Mouse (Mus musculus) liver, postnatal 0 days (tissue): ENCODE data around the gene Phf20. TPM values are rescaled to one million over a fixed set of nuclear protein-coding genes. Genes with fewer than 3 reads are reported as not detected.

Experiments
- ATAC-seq: fragments of 200-750 bp; cut with Nextera tagmentation; 2 replicates; pipeline ENCODE4 v1.8.0; 2017; ENCODE audit warnings: mild to moderate bottlenecking, moderate library complexity
- DNase-seq: peaks from one replicate; pipeline ENCODE4 v3.0.0-alpha.2; 2016
- H3K27ac ChIP-seq: fragments of 300-500 bp; sonication (generic); 2 replicates; pipeline ENCODE4 v1.5.1; 2014; ENCODE audit warnings: antibody characterized with exemption, moderate library complexity, mild to moderate bottlenecking, low read depth
- H3K27me3 ChIP-seq: fragments of 300-500 bp; sonication (generic); 2 replicates; pipeline ENCODE4 v1.6.1; 2014; ENCODE audit warnings: low read length, control low read depth, mixed read lengths; ENCODE audit not compliant: insufficient read depth
- H3K36me3 ChIP-seq: fragments of 300-500 bp; sonication (generic); replicated peaks from 2 replicates; pipeline ENCODE4 v1.6.1; 2014; ENCODE audit warnings: mild to moderate bottlenecking, control low read depth, low read length, moderate library complexity, mixed read lengths; ENCODE audit not compliant: insufficient read depth
- H3K4me1 ChIP-seq: fragments of 300-500 bp; sonication (generic); 2 replicates; pipeline ENCODE4 v1.6.1; 2014; ENCODE audit warnings: antibody characterized with exemption, mild to moderate bottlenecking, control low read depth; ENCODE audit not compliant: insufficient read depth
- H3K4me2 ChIP-seq: fragments of 300-500 bp; sonication (generic); 2 replicates; pipeline ENCODE4 v1.6.1; 2014; ENCODE audit warnings: low read depth, mild to moderate bottlenecking, low read length, moderate library complexity, mixed read lengths
- H3K4me3 ChIP-seq: fragments of 300-500 bp; sonication (generic); 2 replicates; pipeline ENCODE4 v1.5.1; 2014; ENCODE audit warnings: low read depth, low read length
- H3K9ac ChIP-seq: fragments of 300-500 bp; sonication (generic); replicated peaks from 2 replicates; pipeline ENCODE4 v1.6.1; 2014; ENCODE audit warnings: mild to moderate bottlenecking, moderate library complexity
- H3K9me3 ChIP-seq: fragments of 300-500 bp; sonication (generic); 2 replicates; pipeline ENCODE4 v1.6.1; 2016; ENCODE audit warnings: mild to moderate bottlenecking, control low read depth, low read length, mixed read lengths
- CTCF ChIP-seq: sonication (generic); IDR thresholded peaks from 2 replicates; pipeline ENCODE4 v1.5.1; 2016; ENCODE audit warnings: antibody characterized with exemption, low read depth
- EP300 ChIP-seq: IDR thresholded peaks from 2 replicates; pipeline ENCODE4 v1.6.1; 2016; ENCODE audit warnings: antibody characterized with exemption, low read depth, mild to moderate bottlenecking
- WGBS: fragments of 180-500 bp; shearing (Covaris S2); extraction: QIAGEN DNeasy Blood & Tissue Kit; methylation state at CpG from one replicate; pipeline ENCODE4 v1.1.7; 2014; ENCODE audit not compliant: insufficient replicate concordance; 5-methylcytosine and 5-hydroxymethylcytosine counted together
- polyA plus RNA-seq: library from polyadenylated mRNA; unstranded; fragments of >200 nt; fragmentation: Nextera tagmentation; extraction: Ambion mirVana; gene quantifications from 2 replicates; pipeline ENCODE4 v1.2.1, GENCODE M21; 2015

Gene Phf20
- polyA plus RNA-seq, 1 experiment from 2014 or later: 11.7 TPM

DNA sequence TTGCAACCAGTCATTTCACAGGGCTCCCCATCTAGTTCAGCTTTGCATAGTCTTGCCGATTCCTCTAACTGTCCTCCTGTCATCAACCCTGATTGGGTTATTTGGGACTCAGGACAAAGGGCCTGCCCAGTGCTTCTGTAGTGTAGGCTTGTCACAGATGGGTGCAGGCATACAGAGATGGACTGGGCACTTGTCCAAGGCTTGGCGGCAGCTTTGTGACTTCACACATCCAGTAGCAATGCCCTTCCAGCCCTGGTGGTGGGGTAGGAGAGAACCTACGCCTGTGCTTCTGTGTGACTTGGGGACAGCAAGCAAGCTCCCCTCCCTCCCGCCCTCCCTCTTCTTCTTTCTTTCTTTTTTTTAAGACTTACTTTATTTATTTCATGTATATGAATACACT, 39.6 kb downstream of the Phf20 start:
- Histone ChIP-seq H3K4me2 (no peak overlapping the region), H3K27me3 (no peaks in the 10 kb centered on the region), H3K9ac (no peak overlapping the region), H3K36me3 (peaks cover 17% of the 10 kb centered on the region; the same call in 1 of the 2 replicates), H3K4me3 (no peak overlapping the region), H3K4me1 (no peaks in the 10 kb centered on the region), H3K27ac (no peak overlapping the region), H3K9me3 (no peaks in the 10 kb centered on the region)
- ATAC-seq (no peak), DNase-seq (no peak)
- no peak for TF ChIP-seq CTCF
- no peak for TF ChIP-seq EP300
- 77% methylated on average over 4 of the region's 4 CpGs for WGBS

GRCm38 (mm10) chr2:156241662-156242061, 45.4 kb downstream of the Phf20 start:
- no peak overlapping the region for H3K4me3 ChIP-seq
- no peaks in the 10 kb centered on the region for H3K27me3 ChIP-seq
- TF ChIP-seq EP300: no peak
- no peak for TF ChIP-seq CTCF
- DNase-seq (no peak), ATAC-seq (no peak)
- no peaks in the 10 kb centered on the region for H3K4me1 ChIP-seq
- H3K36me3 ChIP-seq: peaks cover 12% of the 10 kb centered on the region; the same call in 1 of the 2 replicates
- 87% methylated on average over 2 of the region's 2 CpGs for WGBS
- no peak overlapping the region for H3K27ac ChIP-seq
- H3K9me3 ChIP-seq: no peaks in the 10 kb centered on the region
- H3K9ac ChIP-seq: no peak overlapping the region
- H3K4me2 ChIP-seq: no peak overlapping the region

DNA sequence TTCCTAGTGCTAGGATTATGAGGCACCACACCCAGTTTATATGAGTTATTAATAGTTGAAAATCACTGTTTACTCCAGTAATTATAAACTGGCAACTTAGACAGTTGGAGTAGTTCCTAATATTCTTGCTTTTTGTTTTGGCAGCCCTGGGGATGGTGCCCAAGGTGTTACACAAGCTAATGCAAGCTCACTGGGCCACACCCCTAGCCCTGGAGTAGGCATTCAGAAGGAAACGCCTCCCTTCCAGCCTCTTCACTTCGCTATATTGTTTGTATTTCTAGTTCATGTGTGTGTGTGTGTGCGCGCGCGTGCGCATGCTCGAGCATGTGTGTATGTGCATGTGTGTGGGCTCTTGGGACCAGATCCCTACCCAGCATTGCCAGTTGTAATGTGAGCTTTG, 46.7 kb downstream of the Phf20 start:
- DNase-seq: no peak
- Histone ChIP-seq H3K9ac (no peak overlapping the region), H3K27me3 (no peaks in the 10 kb centered on the region), H3K4me3 (no peak overlapping the region), H3K4me1 (no peaks in the 10 kb centered on the region), H3K36me3 (peaks cover 15% of the 10 kb centered on the region; the same call in 1 of the 2 replicates), H3K4me2 (no peak overlapping the region), H3K9me3 (no peaks in the 10 kb centered on the region), H3K27ac (no peak overlapping the region)
- TF ChIP-seq EP300 (no peak), CTCF (no peak)
- WGBS: 90% methylated on average over 8 of the region's 8 CpGs
- no peak for ATAC-seq

DNA sequence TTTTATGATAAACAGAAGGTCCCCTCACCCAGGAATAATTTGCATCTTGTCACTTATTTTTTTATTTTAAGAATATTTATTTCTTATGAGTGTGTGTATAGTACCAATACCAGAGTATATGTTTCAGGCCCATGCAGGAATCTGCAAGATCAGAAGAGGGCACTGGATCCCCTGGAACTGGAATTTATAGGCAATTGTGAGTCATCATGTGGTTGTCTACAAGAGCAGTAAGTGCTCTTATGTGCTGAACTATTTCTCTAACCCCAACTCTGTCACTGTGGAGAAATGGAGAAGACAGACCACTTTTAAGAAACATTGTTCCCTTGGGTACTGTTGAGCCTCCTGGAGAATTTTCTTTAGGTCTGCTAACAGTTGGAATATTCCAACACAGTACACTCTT, 51.3 kb downstream of the Phf20 start:
- H3K9ac ChIP-seq: no peak overlapping the region
- no peak overlapping the region for H3K27ac ChIP-seq
- H3K4me2 ChIP-seq: no peak overlapping the region
- no peak overlapping the region for H3K4me3 ChIP-seq
- H3K27me3 ChIP-seq: no peaks in the 10 kb centered on the region
- no peaks in the 10 kb centered on the region for H3K9me3 ChIP-seq
- no peaks in the 10 kb centered on the region for H3K4me1 ChIP-seq
- ATAC-seq (no peak), DNase-seq (no peak)
- H3K36me3 ChIP-seq: peaks cover 11% of the 10 kb centered on the region
- no peak for TF ChIP-seq CTCF
- TF ChIP-seq EP300: no peak

DNA sequence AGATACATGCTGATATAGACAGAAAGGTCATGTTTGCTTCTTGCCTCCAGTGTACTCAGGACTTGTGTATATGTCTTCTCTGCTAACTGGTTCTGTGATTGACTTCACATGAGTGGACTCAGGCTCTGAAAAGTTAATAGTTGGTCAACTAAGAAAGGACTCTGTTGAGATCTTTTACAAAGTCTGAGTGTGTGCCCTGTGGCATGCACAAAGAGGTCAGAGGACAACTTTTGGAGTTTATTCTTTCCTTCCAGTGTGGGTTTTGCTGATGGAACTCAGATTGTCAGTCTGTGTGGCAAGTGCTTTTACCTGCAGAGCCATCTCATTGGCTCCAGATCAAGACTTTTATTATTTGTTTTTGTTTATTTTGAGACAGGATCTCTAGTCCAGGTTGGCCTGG, 54.5 kb downstream of the Phf20 start:
- peaks cover 25% of the 10 kb centered on the region for H3K36me3 ChIP-seq
- TF ChIP-seq CTCF: no peak
- no peak for TF ChIP-seq EP300
- ATAC-seq (no peak), DNase-seq (no peak)
- no peak overlapping the region for H3K4me2 ChIP-seq
- H3K4me3 ChIP-seq: no peak overlapping the region
- no peaks in the 10 kb centered on the region for H3K4me1 ChIP-seq
- no peaks in the 10 kb centered on the region for H3K9me3 ChIP-seq
- H3K27me3 ChIP-seq: no peaks in the 10 kb centered on the region
- no peak overlapping the region for H3K9ac ChIP-seq
- no peak overlapping the region for H3K27ac ChIP-seq

- Histone ChIP-seq H3K36me3 (peaks cover 27% of the 10 kb centered on the region), H3K27ac (no peak overlapping the region), H3K9ac (no peak overlapping the region), H3K4me2 (no peak overlapping the region), H3K27me3 (no peaks in the 10 kb centered on the region), H3K4me1 (no peaks in the 10 kb centered on the region), H3K9me3 (no peaks in the 10 kb centered on the region), H3K4me3 (no peak overlapping the region)
- no peak for ATAC-seq
- TF ChIP-seq EP300 (no peak), CTCF (no peak)
- no peak for DNase-seq
- WGBS: 70% methylated on average over 1 of the region's 1 CpGs
Observed at GRCm38 (mm10) chr2:156251291-156251690, 55.0 kb downstream of the Phf20 start.

DNA sequence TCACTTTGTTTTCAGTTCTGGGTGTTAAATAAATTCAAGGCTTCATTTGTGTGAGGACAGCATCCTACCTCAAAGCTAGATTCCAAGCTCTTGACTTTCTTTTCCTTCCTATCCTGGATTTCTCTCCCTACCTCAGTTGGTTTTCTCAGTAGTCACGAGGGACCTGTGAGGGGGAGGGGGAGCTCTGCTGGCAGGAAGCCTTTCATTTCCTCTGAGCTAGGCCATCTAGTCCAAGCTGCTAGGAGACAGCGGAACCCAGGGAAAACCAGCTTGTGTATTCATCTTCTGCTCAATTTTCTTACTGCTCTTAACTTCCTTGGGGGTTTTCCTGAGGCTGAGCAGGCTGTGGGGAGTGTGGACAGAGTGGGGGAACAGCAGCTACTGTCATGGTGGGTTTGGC, 60.8 kb downstream of the Phf20 start:
- H3K9me3 ChIP-seq: no peaks in the 10 kb centered on the region
- DNase-seq (peak; percentile 38), ATAC-seq (peak; percentile 33; the same call in 1 of the 2 replicates)
- no peak for TF ChIP-seq EP300
- TF ChIP-seq CTCF: no peak
- H3K27ac ChIP-seq: peak overlapping the region; percentile 79
- peaks cover 17% of the 10 kb centered on the region for H3K4me1 ChIP-seq
- peaks cover 24% of the 10 kb centered on the region for H3K36me3 ChIP-seq
- no peak overlapping the region for H3K4me2 ChIP-seq
- H3K4me3 ChIP-seq: no peak overlapping the region
- no peak overlapping the region for H3K9ac ChIP-seq
- WGBS: 37% methylated on average over 2 of the region's 2 CpGs
- H3K27me3 ChIP-seq: no peaks in the 10 kb centered on the region
